Mouse (Mus musculus) embryonic facial prominence, embryonic 15.5 days (tissue): Measurements from ENCODE around the gene Ifi202b. TPM values are rescaled to one million over a fixed set of nuclear protein-coding genes. Genes with fewer than 3 reads are reported as not detected.
"Not testable (repeated sequence)": the region's sequence is repeated elsewhere in the genome, so short reads cannot be mapped to it uniquely, and the experiment has no call there.

Source experiments
- ATAC-seq: fragments of 200-750 bp; cut with Nextera tagmentation; 2 replicates; pipeline ENCODE4 v1.8.0; 2017; ENCODE audit warnings: low read depth, moderate TSS enrichment; ENCODE audit not compliant: insufficient number of reproducible peaks, low FRiP score, low TSS enrichment
- H3K27ac ChIP-seq: fragments of 300-500 bp; sonication (generic); replicated peaks from 2 replicates; pipeline ENCODE4 v1.5.1; 2015; ENCODE audit warnings: mild to moderate bottlenecking, inconsistent platforms
- H3K27me3 ChIP-seq: fragments of 300-500 bp; sonication (generic); 2 replicates; pipeline ENCODE4 v1.6.1; 2015; ENCODE audit warnings: inconsistent platforms
- H3K36me3 ChIP-seq: fragments of 300-500 bp; sonication (generic); 2 replicates; pipeline ENCODE4 v1.6.1; 2015; ENCODE audit warnings: mild to moderate bottlenecking, inconsistent platforms
- H3K4me1 ChIP-seq: fragments of 300-500 bp; sonication (generic); 2 replicates; pipeline ENCODE4 v1.6.1; 2015; ENCODE audit warnings: inconsistent platforms
- H3K4me2 ChIP-seq: fragments of 300-500 bp; sonication (generic); replicated peaks from 2 replicates; pipeline ENCODE4 v1.6.1; 2015; ENCODE audit warnings: mild to moderate bottlenecking, inconsistent platforms
- H3K4me3 ChIP-seq: fragments of 300-500 bp; sonication (generic); replicated peaks from 2 replicates; pipeline ENCODE4 v1.5.1; 2015; ENCODE audit warnings: mild to moderate bottlenecking, inconsistent platforms
- H3K9ac ChIP-seq: fragments of 300-500 bp; sonication (generic); 2 replicates; pipeline ENCODE4 v1.6.1; 2015; ENCODE audit warnings: inconsistent platforms
- H3K9me3 ChIP-seq: fragments of 300-500 bp; sonication (generic); replicated peaks from 2 replicates; pipeline ENCODE4 v1.6.1; 2016; ENCODE audit warnings: inconsistent platforms
- whole genome bisulfite sequencing: fragments of 180-500 bp; shearing (Covaris S2); methylation state at CpG from one replicate; pipeline ENCODE4 v1.1.7; 2015; 5-methylcytosine and 5-hydroxymethylcytosine counted together
- polyA plus RNA-seq: library from polyadenylated mRNA; unstranded; fragments of >200 nt; fragmentation: Nextera tagmentation; extraction: Ambion mirVana; gene quantifications from 2 replicates; pipeline ENCODE4 v1.2.1, GENCODE M21; 2015

Gene Ifi202b
- polyA plus RNA-seq: 2.7 and 3.0 TPM in 2 replicates

- ATAC-seq: peak; percentile 51; the same call in 1 of the 2 replicates
- H3K36me3 ChIP-seq, H3K4me2 ChIP-seq, H3K27ac ChIP-seq, H3K4me3 ChIP-seq, H3K9me3 ChIP-seq, H3K4me1 ChIP-seq, H3K27me3 ChIP-seq, H3K9ac ChIP-seq: not testable (repeated sequence)
- 71% methylated on average over 6 of the region's 6 CpGs for WGBS
Measured at GRCm38 (mm10) chr1:173982694-173983305, at the start of gene Ifi202b. Gene Ifi202b, minus strand, starts transcription at chr1:173982744.

- Histone ChIP-seq H3K27me3 (no peaks in the 10 kb centered on the region), H3K9me3 (no peaks in the 10 kb centered on the region), H3K36me3 (no peaks in the 10 kb centered on the region), H3K27ac (no peak within 1 kb of the TSS), H3K4me2 (no peak within 1 kb of the TSS), H3K4me1 (no peaks in the 10 kb centered on the region), H3K4me3 (no peak within 1 kb of the TSS), H3K9ac (no peak within 1 kb of the TSS)
- 44% methylated on average over 1 of the region's 1 CpGs for WGBS
- no peak for ATAC-seq
Measured at GRCm38 (mm10) chr1:174031698-174032097, 49.2 kb upstream of the Ifi202b start, which contains the start of gene Ifi205. Gene Ifi205, minus strand, starts transcription at chr1:174031810.

DNA sequence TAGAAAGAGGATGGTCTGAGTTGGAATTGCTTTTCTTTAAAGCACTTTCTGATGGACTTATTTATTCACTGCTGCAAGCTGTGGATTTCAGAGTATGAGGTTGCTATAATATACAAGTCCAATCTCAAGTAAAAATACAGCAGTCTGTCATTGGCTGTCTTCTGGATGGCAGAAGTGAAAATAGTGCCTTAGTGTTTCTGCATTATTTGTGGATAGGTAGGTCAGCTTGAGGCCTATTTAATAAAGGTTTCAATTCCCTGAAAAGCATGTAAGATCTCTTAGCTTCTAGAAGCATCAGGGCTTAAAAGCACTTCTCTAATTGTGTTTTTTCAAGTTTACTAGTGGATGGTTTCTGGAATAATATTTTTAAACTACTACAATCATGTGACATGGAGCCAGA, 24.5 kb upstream of the Ifi202b start:
- not testable (repeated sequence) for H3K4me2 ChIP-seq, H3K9ac ChIP-seq, H3K27me3 ChIP-seq, H3K9me3 ChIP-seq, H3K27ac ChIP-seq, H3K36me3 ChIP-seq, H3K4me3 ChIP-seq, H3K4me1 ChIP-seq, ATAC-seq

GRCm38 (mm10) chr1:174004352-174005109, 22.0 kb upstream of the Ifi202b start:
- not testable (repeated sequence) for ATAC-seq, H3K4me2 ChIP-seq, H3K27me3 ChIP-seq, H3K4me1 ChIP-seq, H3K9ac ChIP-seq, H3K36me3 ChIP-seq, H3K27ac ChIP-seq, H3K4me3 ChIP-seq, H3K9me3 ChIP-seq
- WGBS: 61% methylated on average over 2 of the region's 3 CpGs

GRCm38 (mm10) chr1:173995003-173995402, 12.5 kb upstream of the Ifi202b start:
- Histone ChIP-seq H3K27me3 (no peaks in the 10 kb centered on the region), H3K9ac (no peak overlapping the region), H3K27ac (no peak overlapping the region), H3K4me1 (no peaks in the 10 kb centered on the region), H3K9me3 (no peaks in the 10 kb centered on the region), H3K4me3 (no peak overlapping the region), H3K4me2 (no peak overlapping the region), H3K36me3 (no peaks in the 10 kb centered on the region)
- no peak for ATAC-seq
- WGBS: 80% methylated on average over 4 of the region's 4 CpGs

DNA sequence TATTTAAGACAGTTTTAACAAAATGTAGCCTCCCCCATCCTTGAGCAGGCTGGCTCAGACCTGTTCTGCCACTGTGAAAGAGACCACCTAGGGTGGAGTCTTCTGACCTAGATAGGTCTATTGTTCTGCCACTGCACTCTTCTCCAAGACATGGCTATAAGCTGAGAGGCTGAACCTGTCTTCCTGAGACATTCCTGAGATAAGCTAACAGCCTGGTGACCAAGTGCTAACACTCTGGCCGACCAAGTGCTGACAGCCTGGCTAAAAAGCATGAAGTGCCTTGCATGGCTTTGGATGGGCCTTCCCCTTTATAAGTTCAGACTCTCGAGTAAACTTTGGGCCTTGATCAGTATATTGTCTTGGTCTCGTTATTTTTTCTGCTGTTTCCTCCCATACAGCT, 1.5 kb downstream of the Ifi202b start:
- 52% methylated on average over 3 of the region's 3 CpGs for WGBS
- not testable (repeated sequence) for H3K27ac ChIP-seq, H3K4me3 ChIP-seq, H3K9me3 ChIP-seq, ATAC-seq, H3K27me3 ChIP-seq, H3K36me3 ChIP-seq, H3K4me2 ChIP-seq, H3K4me1 ChIP-seq, H3K9ac ChIP-seq

- Histone ChIP-seq H3K9ac (no peak overlapping the region), H3K27ac (no peak overlapping the region), H3K4me1 (no peaks in the 10 kb centered on the region), H3K9me3 (no peaks in the 10 kb centered on the region), H3K36me3 (no peaks in the 10 kb centered on the region), H3K4me3 (no peak overlapping the region), H3K4me2 (no peak overlapping the region), H3K27me3 (no peaks in the 10 kb centered on the region)
- no peak for ATAC-seq
Measured at GRCm38 (mm10) chr1:173977622-173978021, 4.9 kb downstream of the Ifi202b start.

- ATAC-seq: no peak
- H3K4me3 ChIP-seq: no peak overlapping the region
Measured at GRCm38 (mm10) chr1:173973111-173973510, 9.4 kb downstream of the Ifi202b start.

GRCm38 (mm10) chr1:173961491-173961890, 21.1 kb downstream of the Ifi202b start:
- H3K9me3 ChIP-seq, H3K27ac ChIP-seq, H3K4me1 ChIP-seq, H3K36me3 ChIP-seq, H3K4me3 ChIP-seq, H3K27me3 ChIP-seq, H3K9ac ChIP-seq, ATAC-seq, H3K4me2 ChIP-seq: not testable (repeated sequence)
- 84% methylated on average over 1 of the region's 1 CpGs for WGBS

More at GRCm38 (mm10) chr1:173973111-173973510, 9.4 kb downstream of the Ifi202b start:
- Histone ChIP-seq H3K9ac (no peak overlapping the region), H3K36me3 (no peaks in the 10 kb centered on the region), H3K4me2 (no peak overlapping the region), H3K27ac (no peak overlapping the region), H3K4me1 (no peaks in the 10 kb centered on the region), H3K27me3 (no peaks in the 10 kb centered on the region), H3K9me3 (no peaks in the 10 kb centered on the region)

DNA sequence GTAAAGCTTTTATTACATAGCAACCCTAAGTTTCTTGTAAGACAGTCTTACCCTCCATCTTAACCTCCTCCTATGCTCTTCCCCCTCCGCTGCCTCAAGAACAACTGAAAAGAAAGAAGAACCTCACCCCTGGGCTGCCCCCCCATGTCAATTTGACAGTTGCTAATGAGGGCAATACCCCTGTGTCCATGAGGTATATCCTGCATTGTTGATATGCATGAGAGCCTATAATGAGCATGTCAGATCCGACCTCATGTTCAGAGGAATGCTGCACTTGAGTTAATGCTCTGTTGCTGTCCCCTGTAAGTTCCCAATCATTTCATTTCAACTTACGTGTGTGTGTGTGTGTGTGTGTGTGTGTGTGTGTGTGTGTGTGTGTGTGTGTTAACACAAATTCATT, 22.5 kb downstream of the Ifi202b start:
- H3K4me1 ChIP-seq, H3K9ac ChIP-seq, H3K36me3 ChIP-seq, ATAC-seq, H3K9me3 ChIP-seq, H3K27ac ChIP-seq, H3K4me3 ChIP-seq, H3K27me3 ChIP-seq, H3K4me2 ChIP-seq: not testable (repeated sequence)
- WGBS: 71% methylated on average over 3 of the region's 3 CpGs

DNA sequence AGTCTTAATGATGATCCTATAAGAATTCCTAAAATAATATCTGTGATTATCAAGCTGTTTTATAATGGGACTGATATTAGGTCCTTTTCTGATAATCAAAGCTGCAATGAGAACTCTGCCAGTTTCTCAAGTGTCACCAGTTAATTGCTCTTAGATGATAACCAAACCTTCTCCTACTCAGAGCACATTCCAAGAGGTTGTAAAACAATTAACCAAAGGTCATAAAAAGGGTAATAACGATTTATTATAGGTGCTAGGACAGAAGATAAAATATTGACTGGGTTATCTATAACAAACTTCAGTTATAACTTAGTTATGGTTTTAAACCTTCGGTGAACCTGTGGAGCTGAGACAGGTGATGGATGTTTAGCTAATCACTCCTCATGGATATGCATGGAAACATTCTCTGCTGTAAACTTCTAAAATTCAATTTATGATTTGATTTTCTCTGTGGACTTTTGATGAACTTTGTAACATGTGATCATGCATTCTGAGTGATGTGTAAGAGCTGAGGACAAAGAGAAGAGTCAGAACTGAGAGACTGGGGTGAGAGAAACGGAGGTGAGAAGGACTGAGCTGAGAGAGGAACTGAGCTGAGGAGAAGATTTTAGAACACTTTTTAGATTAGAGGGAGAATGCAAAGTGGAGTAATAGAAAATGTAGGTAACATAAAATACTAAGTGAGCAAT, 26.6 kb downstream of the Ifi202b start:
- H3K9me3 ChIP-seq, H3K4me3 ChIP-seq, H3K27me3 ChIP-seq, H3K4me2 ChIP-seq, H3K9ac ChIP-seq, H3K27ac ChIP-seq, ATAC-seq, H3K4me1 ChIP-seq, H3K36me3 ChIP-seq: not testable (repeated sequence)
- WGBS: 66% methylated on average over 3 of the region's 3 CpGs
